Mouse (Mus musculus) cerebellum, postnatal 25 days (tissue): ENCODE measurements at regions not wholly inside any gene's neighbourhood (a gene's known extent, or its start where the extent isn't known, plus 50 kb on each side); places are given as distances from the start of the nearest gene placed in this dataset.
"Not testable (repeated sequence)": the region's sequence is repeated elsewhere in the genome, so short reads cannot be mapped to it uniquely, and the experiment has no call there.

Experiments used
- DNase-seq, 2 experiments: peaks; one replicate each; pipeline ENCODE4 v3.0.0; 2021; ENCODE audit warnings: mixed read lengths in 2 of 2

GRCm38 (mm10) chr13:75295818-75296217 lies 206.2 kb downstream of the Pcsk1 start:
- peak; percentile 72 to 78 for DNase-seq

- DNase-seq, result no peak
Measured at GRCm38 (mm10) chr13:75319780-75320179, 230.2 kb downstream of the Pcsk1 start.

- DNase-seq, result no peak
Measured at GRCm38 (mm10) chr13:75320239-75320638, 230.6 kb downstream of the Pcsk1 start.

- DNase-seq, result no peak
Measured at GRCm38 (mm10) chr13:75337054-75337453, 247.4 kb downstream of the Pcsk1 start.

- DNase-seq, result no peak
Measured at GRCm38 (mm10) chr13:75343422-75343821, 253.8 kb downstream of the Pcsk1 start.

GRCm38 (mm10) chr13:75366723-75367426 lies 277.2 kb downstream of the Pcsk1 start:
- DNase-seq, result no peak

- no peak for DNase-seq
Measured at GRCm38 (mm10) chr13:75368249-75368800, 278.7 kb downstream of the Pcsk1 start.

GRCm38 (mm10) chr13:75377100-75377499 lies 287.5 kb downstream of the Pcsk1 start:
- not testable (repeated sequence) for DNase-seq

- no peak for DNase-seq
Measured at GRCm38 (mm10) chr13:75377717-75378116, 288.1 kb downstream of the Pcsk1 start.

GRCm38 (mm10) chr13:75384631-75385340 lies 295.2 kb downstream of the Pcsk1 start:
- DNase-seq, result no peak

- DNase-seq, result no peak
Measured at GRCm38 (mm10) chr13:75389211-75389610, 299.6 kb downstream of the Pcsk1 start.

GRCm38 (mm10) chr13:75390177-75390576 lies 300.6 kb downstream of the Pcsk1 start:
- DNase-seq, result no peak

- DNase-seq, result not testable (repeated sequence)
Measured at GRCm38 (mm10) chr13:75399846-75400245, 306.7 kb upstream of the Ell2 start.

GRCm38 (mm10) chr13:75420726-75421125 lies 285.8 kb upstream of the Ell2 start:
- no peak for DNase-seq

GRCm38 (mm10) chr13:75426971-75427370 lies 279.6 kb upstream of the Ell2 start:
- DNase-seq, result no peak

GRCm38 (mm10) chr13:75439170-75439569 lies 267.4 kb upstream of the Ell2 start:
- DNase-seq, result no peak

GRCm38 (mm10) chr13:75440051-75440450 lies 266.5 kb upstream of the Ell2 start:
- DNase-seq, result no peak

- no peak for DNase-seq
Measured at GRCm38 (mm10) chr13:75460335-75460878, 246.2 kb upstream of the Ell2 start.

GRCm38 (mm10) chr13:75461273-75461672 lies 245.3 kb upstream of the Ell2 start:
- no peak for DNase-seq

GRCm38 (mm10) chr13:75467225-75467624 lies 239.3 kb upstream of the Ell2 start:
- DNase-seq, result no peak

- no peak for DNase-seq
Measured at GRCm38 (mm10) chr13:75475828-75476597, 230.5 kb upstream of the Ell2 start.

GRCm38 (mm10) chr13:75483157-75483915 lies 223.2 kb upstream of the Ell2 start:
- DNase-seq, result not testable (repeated sequence)
